Mouse (Mus musculus): Measurements from ENCODE around the gene Serping1.
"Not testable (repeated sequence)": the region's sequence is repeated elsewhere in the genome, so short reads cannot be mapped to it uniquely, and the experiment has no call there.

Gene Serping1

DNA sequence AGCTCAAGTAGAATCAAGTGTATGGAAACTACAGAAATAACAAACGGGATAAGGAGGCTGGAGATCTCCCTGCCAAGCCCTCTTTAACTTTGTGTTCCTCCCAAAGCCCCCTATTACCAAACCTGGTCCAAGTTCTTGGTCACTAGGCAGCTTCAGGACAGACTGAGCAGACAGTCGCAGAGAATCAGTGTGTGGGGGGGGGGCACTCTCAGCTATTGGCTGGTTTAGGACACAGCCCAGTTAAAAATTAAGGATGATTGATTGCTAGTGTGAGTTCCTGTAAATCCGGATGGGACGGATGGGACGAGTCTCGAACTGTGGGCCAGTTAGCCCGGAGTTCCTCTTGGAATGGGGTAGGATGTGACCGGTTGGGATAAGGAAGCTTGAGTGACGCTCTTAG, at the start of gene Serping1:
Serping1 (minus strand) TSS at position 204 of the 400 bp plus-strand sequence.
- DNase-seq (ENCODE audit: low read depth, low spot score) = no peak

DNA sequence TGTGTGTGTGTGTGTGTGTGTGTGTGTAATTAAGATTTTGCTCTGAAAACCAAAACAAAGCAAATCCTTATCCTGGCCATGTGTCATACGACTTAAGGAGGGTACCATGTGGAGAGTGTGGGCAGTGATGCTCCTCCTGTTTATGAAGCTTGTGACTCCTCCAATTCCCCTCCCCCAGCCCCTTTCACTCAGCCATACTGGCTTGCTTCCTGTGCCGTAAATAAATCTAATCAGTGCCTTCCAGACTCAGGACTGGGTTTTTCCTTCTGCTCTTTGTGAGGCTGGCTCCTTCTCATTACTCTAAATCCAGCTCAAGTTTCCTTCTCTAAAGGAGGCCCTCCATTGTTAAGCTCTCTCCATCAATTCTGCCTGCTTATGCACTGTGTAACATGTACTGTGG, 48.0 kb upstream of the Serping1 start:
- no peak for DNase-seq (ENCODE audit: low read depth, low spot score)

- no peak for DNase-seq (ENCODE audit: low read depth, low spot score)
Observed at GRCm38 (mm10) chr2:84822552-84822951, 47.3 kb upstream of the Serping1 start, which contains the start of gene Smtnl1. Gene Smtnl1, minus strand, starts transcription at chr2:84822652.

DNA sequence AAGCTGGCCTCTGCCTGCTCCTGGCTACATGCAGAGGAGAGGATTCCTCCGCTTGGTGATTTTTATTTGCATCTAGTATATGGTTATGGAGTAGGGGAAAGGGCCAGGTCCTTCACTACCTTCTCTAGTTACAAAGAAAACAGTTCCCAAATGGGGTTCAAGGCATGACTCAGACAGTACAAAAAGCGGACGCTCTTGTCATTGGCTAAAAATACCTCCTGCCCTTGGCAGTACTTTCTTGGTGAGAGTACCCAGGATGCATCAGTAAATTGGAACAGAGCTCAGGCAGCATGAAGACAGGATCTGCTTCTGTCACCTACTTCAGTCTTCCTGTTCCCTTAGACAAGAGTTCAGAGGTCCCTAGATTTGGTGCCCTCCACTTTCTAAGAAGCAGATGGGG, 44.6 kb upstream of the Serping1 start:
- DNase-seq (ENCODE audit: low read depth, low spot score) = no peak

- DNase-seq (ENCODE audit: low read depth, low spot score) = no peak
Observed at GRCm38 (mm10) chr2:84812676-84813075, 37.4 kb upstream of the Serping1 start.

- DNase-seq (ENCODE audit: low read depth, low spot score) = no peak
Observed at GRCm38 (mm10) chr2:84811880-84812279, 36.6 kb upstream of the Serping1 start.

- peak; percentile 59 for DNase-seq (ENCODE audit: low read depth, low spot score)
Observed at GRCm38 (mm10) chr2:84810886-84811577, 35.8 kb upstream of the Serping1 start.

DNA sequence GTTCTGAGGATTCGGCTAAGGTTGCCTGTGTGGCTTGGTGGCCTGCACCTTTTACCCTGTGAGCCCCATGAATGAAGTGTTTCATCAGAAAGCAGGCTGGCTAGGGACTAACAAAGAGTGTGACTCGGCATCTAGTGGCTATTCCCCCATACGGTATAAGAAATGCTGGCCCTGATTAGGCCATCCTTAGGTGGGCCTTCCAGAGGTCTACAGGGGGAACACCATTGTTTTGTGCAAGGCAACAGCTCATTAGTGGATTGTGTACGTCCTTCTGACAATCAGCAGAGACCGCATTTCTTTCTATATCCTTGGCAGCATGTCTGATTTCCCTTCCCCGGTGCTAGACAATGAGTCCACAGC, 35.3 kb upstream of the Serping1 start:
- no peak for DNase-seq (ENCODE audit: low read depth, low spot score)

DNA sequence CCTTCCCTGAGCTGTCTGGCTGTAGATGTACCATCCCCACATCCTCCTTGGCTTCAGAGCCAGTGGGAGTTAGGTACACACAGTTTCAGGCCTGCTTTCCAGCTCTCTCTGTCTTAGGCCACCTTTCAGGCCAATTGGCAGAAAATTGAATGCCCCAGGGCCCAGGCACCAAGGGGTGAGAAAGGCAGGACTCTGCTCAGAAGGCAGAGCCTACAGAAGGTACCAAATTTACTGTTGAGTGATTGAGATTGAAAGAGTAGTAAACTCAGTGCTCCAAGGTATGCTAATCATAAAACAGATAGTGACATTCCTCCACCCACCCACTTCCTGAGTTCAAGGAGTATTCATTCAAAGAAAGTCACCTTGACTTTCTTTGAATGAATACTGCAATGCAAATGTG, 34.1 kb upstream of the Serping1 start:
- no peak for DNase-seq (ENCODE audit: low read depth, low spot score)

DNA sequence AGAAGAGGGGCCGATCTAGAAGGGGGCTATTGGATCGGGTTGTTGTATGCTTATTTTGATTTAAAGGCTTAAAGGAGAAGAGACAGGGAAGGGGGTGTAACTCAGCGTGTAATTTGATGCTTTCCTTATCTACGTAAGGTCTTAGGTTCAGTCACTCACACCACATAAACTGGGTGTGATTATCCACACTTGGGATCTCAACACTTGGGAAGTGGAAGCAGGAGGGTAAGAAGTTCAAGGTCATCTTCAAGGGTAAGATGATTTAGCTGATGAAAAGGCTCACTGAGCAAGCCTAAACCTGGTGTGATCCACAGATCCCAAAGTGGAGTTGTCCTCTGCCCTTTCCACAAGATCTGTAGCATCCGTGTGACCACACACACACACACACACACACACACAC, 31.3 kb upstream of the Serping1 start:
- DNase-seq (ENCODE audit: low read depth, low spot score) = no peak

DNA sequence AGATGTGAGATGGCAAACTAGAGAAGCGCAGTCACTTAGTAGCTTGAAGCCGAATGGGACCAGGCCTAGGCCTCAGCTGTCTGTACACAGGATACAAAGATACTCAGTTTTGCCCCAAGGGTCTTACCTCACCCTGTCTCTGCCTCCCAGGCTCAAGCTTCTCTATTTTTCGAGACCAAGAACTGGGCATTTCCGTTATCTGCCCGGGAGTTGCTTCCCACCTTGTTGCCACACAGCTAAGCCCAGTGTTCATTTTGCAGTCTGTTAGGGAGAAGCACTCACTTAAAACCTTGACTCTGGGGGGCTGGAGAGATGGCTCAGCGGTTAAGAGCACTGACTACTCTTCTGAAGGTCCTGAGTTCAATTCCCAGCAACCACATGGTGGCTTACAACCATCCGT, 28.7 kb upstream of the Serping1 start:
- no peak for DNase-seq (ENCODE audit: low read depth, low spot score)

DNA sequence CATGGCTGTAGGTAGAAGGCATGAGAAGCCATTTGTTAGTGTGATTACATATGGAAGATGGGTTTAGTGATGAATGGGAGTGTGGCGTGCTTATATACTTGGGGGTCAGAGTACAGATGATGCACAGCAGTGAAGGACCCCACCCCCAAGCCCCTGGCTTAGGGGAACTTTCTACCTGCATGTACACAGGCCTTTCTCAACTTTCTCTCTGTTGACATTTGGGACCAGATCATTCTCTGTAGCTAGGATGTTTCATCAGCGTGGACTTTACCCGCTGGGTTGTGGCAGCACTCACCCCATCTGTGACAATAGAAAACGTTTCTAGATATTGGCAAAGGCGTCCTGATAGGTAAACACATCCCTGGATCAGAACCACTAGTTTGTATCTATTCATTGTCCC, 26.0 kb upstream of the Serping1 start:
- DNase-seq (ENCODE audit: low read depth, low spot score) = not testable (repeated sequence)

GRCm38 (mm10) chr2:84800304-84800703, 25.1 kb upstream of the Serping1 start:
- no peak for DNase-seq (ENCODE audit: low read depth, low spot score)

DNA sequence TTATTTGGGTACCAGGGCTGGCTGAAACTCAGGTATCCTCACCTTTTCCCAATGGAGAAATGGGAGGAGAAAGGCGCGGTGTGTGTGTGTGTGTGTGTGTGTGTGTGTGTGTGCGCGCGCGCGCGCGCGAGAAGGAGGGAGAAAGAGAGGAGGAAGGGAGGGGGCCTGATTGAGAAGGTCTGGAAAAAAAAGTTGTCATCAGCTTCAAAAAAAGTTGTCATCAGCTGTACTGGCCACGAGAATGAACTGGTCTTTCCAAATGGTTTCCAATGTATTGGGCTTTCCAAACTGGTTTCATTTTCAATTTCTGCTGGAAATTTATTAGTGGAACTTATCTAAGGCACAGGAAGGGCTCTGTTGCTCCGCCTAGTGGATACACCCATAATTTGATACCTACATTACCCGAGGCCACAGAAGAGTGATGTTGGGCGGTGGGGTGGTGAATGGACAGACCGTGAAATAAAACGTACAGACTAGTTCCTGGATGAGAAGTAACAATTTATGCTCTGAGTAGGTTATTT, 23.9 kb upstream of the Serping1 start:
- DNase-seq (ENCODE audit: low read depth, low spot score) = peak; percentile 68

DNA sequence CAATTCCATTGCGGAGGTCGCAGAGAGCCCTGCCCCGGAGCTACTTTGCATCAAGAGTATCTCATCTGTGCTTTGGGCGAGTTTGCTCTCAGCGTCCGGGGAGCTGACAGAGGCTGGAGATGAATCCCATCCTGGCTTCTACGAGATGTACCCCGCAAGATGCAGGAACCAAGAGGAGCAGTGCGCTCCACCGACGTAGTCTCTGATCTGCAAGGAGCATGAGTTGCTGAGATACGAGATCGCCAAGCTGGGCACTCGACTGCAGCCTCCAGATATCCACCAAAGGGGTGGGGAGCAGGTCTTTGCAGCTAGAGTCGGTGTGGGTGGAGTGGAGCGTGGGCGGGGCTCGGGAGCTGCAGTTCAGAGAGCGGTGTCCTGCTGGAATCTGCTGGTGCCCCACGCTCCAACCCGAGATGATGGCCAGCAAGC, 23.3 kb upstream of the Serping1 start, which contains the start of gene Ube2l6:
Ube2l6 (plus strand) TSS at position 336 of the 429 bp plus-strand sequence.
- DNase-seq (ENCODE audit: low read depth, low spot score) = peak; percentile 45

- DNase-seq (ENCODE audit: low read depth, low spot score) = peak; percentile 84
Observed at GRCm38 (mm10) chr2:84797833-84798492, 22.7 kb upstream of the Serping1 start.

GRCm38 (mm10) chr2:84793871-84794270, 18.6 kb upstream of the Serping1 start:
- DNase-seq (ENCODE audit: low read depth, low spot score) = no peak

DNA sequence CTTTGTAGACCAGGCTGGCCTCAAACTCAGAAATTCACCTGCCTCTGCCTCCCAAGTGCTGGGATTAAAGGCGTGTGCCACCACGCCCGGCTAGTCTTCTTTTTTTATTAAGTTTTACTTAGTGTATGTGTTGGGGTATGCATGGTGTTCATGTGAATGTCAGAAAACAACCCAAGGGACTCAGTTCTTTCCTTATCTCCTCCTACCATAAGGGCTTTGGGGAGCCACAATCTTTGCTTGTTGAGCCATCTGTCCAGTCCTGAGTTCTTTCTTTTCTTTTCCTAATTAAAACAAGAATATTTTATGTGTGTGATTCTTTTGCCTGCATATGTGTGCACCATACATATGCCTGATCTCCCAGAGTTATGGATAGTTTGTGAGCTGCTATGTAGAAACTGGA, 17.9 kb upstream of the Serping1 start:
- no peak for DNase-seq (ENCODE audit: low read depth, low spot score)

- DNase-seq (ENCODE audit: low read depth, low spot score) = no peak
Observed at GRCm38 (mm10) chr2:84792516-84792915, 17.3 kb upstream of the Serping1 start.

DNA sequence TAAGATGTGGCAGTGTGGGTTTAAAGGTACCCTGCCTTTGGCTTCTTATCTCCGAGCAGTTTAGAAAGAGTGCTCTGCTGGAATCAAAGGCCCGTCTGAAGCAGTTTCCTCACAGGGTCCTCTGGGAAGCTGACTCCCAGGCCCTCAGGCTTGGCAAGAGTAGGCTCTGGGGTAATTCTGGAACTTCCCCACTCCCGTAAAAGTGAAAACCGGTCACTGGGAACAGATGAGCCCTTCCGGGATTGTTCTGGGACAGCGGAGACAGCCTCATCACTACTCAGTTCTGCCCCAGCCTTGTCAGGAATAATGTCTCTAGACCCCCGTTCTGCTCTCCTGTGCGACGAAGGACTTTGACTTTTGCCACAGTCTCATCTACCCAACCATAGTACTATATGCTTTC, 15.2 kb upstream of the Serping1 start:
- DNase-seq (ENCODE audit: low read depth, low spot score) = no peak

DNA sequence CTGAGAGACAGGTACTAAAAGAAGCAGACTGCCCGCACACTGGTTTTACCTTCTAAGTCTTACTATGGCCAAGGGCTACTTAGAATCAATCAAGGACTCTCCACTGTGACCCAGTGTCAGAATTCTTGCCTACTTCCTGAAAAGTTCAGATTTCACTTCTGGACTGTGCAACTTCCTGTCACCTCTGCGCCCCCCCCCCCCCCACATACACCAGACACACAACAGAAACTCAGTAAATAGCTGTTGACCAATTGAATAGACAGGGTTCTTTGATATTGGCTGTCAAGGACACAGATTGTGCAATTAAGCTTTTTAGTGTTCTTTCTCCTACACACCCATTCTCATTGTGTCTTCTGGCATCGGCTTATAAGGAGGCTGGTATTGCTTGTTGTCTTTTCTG, 13.1 kb upstream of the Serping1 start:
- DNase-seq (ENCODE audit: low read depth, low spot score) = no peak

DNA sequence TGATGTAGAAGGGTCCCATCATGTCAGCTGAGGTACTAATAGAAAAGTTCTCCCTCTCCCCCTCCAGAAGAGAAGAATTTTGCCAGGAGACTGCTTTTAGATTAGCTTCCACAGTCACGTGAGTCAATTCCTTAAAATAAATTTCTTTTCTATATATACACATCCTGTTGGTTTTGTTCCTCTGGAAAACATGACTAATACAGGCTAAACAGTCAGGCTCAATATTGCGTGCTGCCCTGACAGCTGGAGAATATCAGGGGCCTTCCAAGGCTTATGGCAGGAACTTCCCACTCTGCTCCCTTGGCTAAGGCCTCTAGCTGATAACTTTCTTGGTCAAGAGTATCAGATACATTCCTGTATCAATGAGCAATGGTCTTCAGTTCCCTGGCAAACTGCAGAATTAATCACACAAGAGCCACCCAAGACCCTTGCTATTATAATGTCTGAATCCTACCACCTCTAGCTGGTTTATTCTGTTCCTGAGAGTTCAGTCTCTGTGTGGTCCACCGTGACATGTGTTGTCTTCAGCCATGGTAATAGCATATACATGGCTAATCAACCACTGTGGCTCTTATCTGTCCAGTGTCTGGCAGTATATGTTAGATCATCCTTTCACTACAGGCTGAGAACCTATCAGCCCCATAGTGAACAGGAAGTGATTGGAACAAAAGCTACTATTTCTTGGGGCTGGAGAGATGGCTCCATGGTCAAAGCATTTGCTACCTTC, 8.8 kb upstream of the Serping1 start:
- no peak for DNase-seq (ENCODE audit: low read depth, low spot score)

All from forelimb bud, embryonic 11.5 days (tissue).